Mouse (Mus musculus) mouse embryonic stem cell (cell line): ENCODE data around the gene B9d2.

Source experiments
- in situ Hi-C, 2 experiments: fragments of 300-500 bp; cut with MboI; formaldehyde crosslinking; loops; 1 replicate in 1 of 2; 3 replicates in 1 of 2; pipeline ENCODE4 v1.14.3; 2019 to 2020; ENCODE audit warnings: low sequenced_read_pairs in 2 of 2, low pct_unique_long_range_greater_than_20kb in 1 of 2, mixed read lengths in 1 of 2; ENCODE audit not compliant: unreplicated experiment in 1 of 2

Gene B9d2

GRCm38 (mm10) chr7:25680514-25681258 is at the start of gene B9d2:
B9d2 (plus strand) TSS chr7:25680780.
- in situ Hi-C loops, result no loop called here

DNA sequence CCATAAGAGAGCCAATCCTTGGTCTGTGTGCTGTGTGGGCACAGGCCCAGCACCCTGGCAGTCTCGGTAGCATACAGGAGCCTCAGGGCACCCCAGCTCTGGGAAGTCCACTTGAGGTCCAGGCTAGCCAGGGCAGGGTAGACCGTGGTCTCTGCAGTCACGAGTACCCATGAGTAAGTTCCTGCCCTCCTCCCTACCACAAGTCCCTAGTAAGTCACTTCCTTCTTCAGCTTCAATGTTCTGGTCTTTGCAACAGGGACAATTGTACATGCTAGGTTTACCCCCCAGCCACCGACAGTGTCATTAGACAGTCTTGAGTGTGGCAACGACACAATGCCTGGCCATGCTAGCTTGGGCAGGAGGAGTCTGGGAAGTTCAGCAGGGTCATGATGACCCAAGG is 47.9 kb upstream of the B9d2 start:
- in situ Hi-C loops, result no loop called here

- in situ Hi-C loops, result no loop called here
These were observed 44.2 kb upstream of the B9d2 start for GRCm38 (mm10) chr7:25636373-25636772.

- in situ Hi-C loops, result no loop called here
These were observed 43.5 kb upstream of the B9d2 start for GRCm38 (mm10) chr7:25637099-25637498.

GRCm38 (mm10) chr7:25639754-25640153 is 40.8 kb upstream of the B9d2 start:
- in situ Hi-C loops, result no loop called here

DNA sequence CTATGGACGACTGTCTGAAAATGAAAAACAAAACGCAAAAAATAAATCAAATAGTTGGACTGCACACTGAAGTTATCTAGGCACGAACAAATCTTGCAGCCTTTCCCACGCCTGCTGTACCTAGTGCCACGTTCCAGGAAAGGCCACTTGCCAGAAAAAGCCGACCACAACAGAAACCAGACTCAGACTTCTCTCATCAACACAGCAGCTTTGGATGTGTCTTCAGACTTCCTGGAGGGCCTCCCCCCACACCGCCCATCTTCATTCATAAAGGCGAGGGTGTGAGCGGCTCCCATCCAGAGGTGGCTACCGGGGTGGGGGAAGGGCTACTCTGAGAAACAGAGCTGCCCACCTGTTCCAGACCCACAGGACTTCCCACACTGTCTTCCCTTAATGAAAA is 36.4 kb upstream of the B9d2 start:
- in situ Hi-C loops, result no loop called here

GRCm38 (mm10) chr7:25644631-25645030 is 35.9 kb upstream of the B9d2 start:
- in situ Hi-C loops, result no loop called here

- in situ Hi-C loops, result no loop called here
These were observed 35.5 kb upstream of the B9d2 start for GRCm38 (mm10) chr7:25645074-25645473.

DNA sequence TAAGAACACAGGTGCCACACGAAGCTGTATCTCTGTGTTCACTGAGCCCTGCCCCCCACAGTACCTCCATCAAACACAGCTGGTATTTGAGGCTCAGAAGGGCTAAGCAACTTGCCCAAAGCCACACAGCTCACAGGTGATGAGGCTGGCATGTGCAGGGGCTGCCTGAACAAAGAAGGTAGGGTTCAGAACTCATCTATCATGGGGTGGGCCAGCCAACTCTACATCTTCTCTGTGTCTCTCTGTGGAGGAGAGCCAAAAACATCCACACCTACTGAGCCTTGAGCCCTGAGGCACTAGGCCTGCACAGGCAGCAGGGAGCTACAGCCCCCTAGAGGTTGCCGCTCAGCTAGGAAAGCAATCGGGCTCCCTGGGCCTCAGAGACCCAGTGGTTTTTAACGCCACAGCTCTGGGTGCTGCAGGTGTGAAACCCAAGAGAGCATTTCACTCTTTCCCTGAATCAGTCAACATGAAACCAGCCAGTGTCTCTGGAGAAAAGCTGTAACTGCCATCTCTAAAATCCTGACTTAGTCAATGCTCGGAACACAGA is 32.9 kb upstream of the B9d2 start:
- in situ Hi-C loops, result no loop called here

GRCm38 (mm10) chr7:25649839-25650238 is 30.7 kb upstream of the B9d2 start:
- in situ Hi-C loops, result no loop called here

GRCm38 (mm10) chr7:25651281-25651680 is 29.3 kb upstream of the B9d2 start:
- in situ Hi-C loops, result no loop called here

DNA sequence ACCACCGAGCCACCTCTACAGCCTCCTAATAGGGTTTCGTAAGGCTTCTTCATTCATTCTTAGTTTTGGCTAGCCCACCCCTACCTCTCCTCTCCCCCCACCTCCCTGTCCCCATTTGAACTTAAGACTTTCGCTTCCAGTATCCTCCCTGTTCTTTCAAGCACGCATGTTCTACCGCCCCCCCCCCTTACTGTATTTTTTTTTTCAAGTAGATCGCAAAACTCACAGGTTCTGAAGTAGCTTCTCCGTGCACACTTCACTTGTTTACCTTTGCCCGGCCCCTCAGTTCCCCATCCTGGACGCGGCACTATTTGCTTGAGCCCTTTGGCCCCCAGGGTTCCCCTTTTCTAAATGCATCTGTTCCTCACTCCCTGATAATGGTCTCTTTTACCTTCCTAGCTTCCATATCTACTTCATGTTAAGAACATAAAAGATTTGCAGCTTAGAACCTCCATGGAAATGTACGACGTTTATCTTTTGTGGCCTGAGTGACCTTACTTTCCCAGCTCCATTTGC is 28.3 kb upstream of the B9d2 start:
- in situ Hi-C loops, result no loop called here

- in situ Hi-C loops, result no loop called here
These were observed 24.8 kb upstream of the B9d2 start for GRCm38 (mm10) chr7:25655601-25656428.

- in situ Hi-C loops, result no loop called here
These were observed 22.8 kb upstream of the B9d2 start for GRCm38 (mm10) chr7:25657785-25658184.

GRCm38 (mm10) chr7:25658657-25659472 is 21.7 kb upstream of the B9d2 start, which contains the start of the genes Bckdha and Exosc5:
Bckdha (minus strand) TSS chr7:25658981.
Exosc5 (plus strand) TSS chr7:25659164.
- in situ Hi-C loops, result no loop called here

- in situ Hi-C loops, result no loop called here
These were observed 14.2 kb upstream of the B9d2 start for GRCm38 (mm10) chr7:25666381-25666780.

GRCm38 (mm10) chr7:25669158-25669557 is 11.4 kb upstream of the B9d2 start:
- in situ Hi-C loops, result no loop called here

DNA sequence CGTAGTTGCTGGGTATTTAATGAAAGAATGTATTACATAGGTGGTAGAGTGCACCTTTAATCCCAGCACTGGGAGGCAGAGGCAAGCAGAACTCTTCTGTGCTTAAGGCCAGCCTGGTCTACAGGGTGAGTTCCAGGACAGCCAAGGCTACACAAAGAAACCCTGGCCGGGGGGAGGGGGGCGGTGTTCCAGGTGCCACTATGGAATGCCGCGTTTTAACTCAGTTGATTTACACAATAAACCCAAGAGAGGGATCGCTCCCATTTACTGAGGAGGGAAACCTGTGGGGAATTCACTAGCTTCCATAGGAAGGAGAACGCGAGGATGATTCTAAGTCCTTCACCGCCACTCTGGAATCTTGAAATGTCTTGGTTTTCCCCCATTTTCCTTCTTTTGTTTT is 10.9 kb upstream of the B9d2 start:
- in situ Hi-C loops, result no loop called here
